Mouse (Mus musculus) myocyte (in vitro differentiated cells): ENCODE data around the gene Olfr1537.

Experiments used
- POLR2A ChIP-seq: IDR thresholded peaks from one replicate; pipeline ENCODE4 v1.6.1; 2011; ENCODE audit warnings: low read depth, mild to moderate bottlenecking, control low read depth, moderate library complexity; ENCODE audit not compliant: insufficient read length
- USF1 ChIP-seq: IDR thresholded peaks from one replicate; pipeline ENCODE4 v1.6.1; 2011; ENCODE audit warnings: low read depth, mild to moderate bottlenecking, control low read depth, moderate library complexity

DNA sequence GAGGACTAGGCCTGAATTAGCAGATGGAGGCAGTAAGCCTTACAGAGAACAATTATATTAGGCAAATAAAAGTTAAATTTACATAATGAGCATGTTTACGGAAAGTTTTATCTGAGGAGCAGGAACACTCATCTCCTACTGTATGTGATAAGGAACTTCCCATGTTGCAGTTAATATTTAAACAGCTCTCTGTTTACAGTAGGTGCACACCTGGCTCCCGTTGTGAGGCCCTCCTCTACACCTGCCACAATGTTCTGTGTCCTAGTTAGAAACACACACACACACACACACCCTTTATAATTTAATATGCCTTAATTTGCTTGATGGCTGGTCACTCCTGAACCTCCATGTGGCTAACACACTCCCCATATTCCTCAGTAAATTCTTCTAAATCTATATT is 37.3 kb upstream of the Olfr1537 start:
- TF ChIP-seq POLR2A (no peak), USF1 (no peak)
